Mouse (Mus musculus) kidney, postnatal 14 days (tissue): ENCODE results near the gene Vmn1r231.
A peak's percentile ranks its signal among the peaks of the same experiment; 100 is the strongest.

ENCODE experiments used
- DNase-seq: peaks from one replicate; pipeline ENCODE4 v3.0.0; 2022; ENCODE audit warnings: mixed read lengths

The Vmn1r231 gene

DNA sequence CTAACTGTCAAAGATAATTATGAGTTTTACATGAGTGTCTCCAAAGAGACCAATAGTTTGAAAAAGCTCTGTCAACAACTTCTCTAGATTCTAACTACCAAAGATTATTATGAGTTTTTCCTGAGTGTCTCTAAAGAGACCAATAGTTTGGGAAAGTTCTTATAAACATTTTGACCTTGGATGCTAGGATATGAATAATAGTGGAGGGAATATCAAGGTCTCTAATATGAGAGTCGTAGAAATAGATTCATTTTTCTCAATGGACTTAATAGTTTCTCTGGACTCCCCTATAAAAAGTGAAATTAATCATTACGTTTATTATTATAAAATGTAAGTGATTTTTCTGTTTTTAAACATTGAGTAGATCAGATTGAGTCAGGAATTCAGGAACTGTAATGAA, at the start of gene Vmn1r231:
TSS of gene Vmn1r231 (minus strand) at position 101 of the 400 bp plus-strand sequence.
- DNase-seq: no peak

DNA sequence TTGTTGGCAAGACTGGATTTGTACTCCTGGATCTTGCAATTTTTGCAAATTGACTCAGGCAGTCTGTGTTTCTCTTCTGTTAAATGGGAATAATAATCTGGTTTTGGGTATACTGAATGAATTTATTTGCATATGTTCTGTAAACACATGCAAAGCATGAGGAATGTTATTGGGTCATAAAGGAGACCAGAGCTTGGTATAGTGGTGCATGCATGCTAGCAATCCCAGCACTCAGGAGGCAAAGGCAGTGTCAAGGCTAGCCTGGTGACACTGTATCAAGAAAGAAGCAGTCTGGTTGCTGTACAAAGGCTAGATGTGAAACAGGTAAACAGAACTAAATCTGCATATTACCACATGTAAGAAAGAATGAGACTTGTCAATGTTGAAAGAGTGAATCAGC, 41.7 kb upstream of the Vmn1r231 start:
- no peak for DNase-seq

DNA sequence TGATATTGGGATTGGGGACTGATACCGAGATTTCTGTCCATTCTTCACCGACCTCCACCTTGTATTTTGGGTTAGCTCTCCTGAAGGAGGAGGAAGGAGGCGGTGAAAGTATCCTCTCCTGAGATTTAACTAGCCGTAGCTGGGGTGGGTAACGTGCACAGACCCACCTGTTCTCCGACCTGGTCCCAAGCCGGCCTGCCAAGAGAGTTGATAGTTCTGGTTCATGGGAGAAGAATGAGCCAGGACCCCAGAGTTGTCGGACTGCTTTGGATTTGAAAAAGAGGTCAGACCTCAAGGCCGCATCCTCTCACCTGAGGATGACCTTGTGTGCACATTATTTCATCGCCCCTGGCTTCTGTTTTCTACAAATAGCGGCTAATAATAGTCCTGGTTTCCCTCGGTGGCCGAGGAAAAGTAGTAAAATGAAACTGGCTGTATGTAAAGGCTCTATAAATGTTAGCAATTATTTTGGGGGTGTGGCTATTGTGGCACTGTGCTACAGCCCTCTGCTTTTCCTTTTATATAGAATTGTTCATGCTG, 41.2 kb upstream of the Vmn1r231 start:
- peak; percentile 17 for DNase-seq

DNA sequence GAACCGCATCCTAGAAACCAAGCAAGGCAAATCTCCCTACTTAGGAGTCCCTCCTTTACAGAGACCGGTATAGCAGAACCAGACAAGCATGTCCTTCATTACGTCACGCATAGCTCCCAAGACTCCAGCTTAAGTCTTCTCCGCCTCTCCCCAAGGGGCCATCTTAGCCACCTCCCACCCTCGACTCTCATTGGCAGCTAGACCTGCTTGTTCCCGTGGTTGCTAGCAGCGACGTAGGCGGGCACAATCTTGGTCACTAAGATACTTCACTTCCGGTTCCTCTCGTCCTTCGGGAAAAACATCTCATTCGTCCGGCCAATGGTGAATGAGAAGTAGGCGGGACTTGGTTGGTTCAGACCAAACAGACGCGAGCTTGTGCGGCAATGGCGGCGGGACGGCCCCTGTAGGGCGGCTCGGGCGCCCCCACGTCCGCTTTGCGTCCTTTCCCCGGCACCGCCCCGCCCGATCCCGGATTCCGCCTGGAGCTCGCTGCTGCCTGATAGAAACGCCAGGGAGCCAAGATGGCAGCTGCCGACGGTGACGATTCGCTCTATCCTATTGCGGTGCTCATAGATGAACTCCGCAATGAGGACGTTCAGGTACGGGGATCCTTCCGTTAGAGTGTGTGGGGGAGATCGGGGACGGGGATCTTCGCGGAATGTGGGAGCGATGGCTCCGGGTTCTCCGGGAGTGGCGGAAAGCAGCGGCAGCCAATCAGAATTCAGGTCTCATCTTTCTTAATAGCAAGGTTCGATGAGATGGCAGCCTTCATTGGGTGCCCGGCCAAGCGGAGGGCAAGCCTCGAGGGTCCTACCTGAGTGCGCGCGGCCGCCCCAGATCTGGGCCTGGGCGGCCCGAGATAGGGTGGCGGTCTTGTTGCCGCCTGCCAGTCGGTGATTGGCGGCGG, 40.3 kb upstream of the Vmn1r231 start, which contains the start of gene Ppp2r1a:
TSS of gene Ppp2r1a (plus strand) at position 327 of the 907 bp plus-strand sequence.
- DNase-seq: peak; percentile 99

DNA sequence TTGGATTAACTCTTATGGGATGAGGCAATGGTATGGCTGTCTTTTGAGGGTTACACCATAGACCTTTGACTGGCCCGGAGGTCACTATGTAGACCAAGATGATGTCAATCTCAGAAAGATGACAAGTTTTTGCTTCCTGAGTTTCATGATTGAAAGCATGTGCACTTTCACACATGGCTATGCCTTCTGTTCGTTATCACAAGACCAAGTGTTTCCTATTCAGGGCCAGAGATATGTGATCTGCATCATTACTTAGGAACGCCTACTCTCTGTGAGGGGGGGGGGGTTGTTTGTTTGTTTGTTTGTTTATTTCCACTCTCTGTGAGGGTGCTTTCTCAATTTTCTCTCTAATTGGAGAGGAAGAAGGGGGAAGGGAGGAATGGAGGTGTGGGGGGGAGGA, 39.3 kb upstream of the Vmn1r231 start:
- no peak for DNase-seq

DNA sequence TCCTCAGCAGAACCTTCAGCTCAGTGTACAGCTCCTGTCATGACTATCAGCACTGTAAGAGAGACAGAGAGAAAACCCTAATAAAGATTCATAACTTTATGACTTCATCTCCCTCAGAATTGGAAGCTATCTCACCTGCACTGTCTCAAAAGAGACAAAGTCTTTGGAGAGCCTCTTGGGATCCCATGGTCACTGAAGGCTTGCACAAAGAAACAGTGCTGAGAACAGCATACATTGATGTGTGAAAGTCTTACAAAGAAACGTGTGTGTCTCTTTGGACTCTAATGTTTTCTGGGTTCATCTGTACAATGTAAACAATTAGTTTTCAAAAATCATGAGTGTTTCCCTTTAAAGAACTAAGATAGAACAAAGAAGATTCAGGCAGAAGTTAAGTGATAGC, 14.7 kb upstream of the Vmn1r231 start, which contains the start of gene Vmn1r232:
TSS of gene Vmn1r232 (minus strand) at position 101 of the 400 bp plus-strand sequence.
- DNase-seq: no peak

DNA sequence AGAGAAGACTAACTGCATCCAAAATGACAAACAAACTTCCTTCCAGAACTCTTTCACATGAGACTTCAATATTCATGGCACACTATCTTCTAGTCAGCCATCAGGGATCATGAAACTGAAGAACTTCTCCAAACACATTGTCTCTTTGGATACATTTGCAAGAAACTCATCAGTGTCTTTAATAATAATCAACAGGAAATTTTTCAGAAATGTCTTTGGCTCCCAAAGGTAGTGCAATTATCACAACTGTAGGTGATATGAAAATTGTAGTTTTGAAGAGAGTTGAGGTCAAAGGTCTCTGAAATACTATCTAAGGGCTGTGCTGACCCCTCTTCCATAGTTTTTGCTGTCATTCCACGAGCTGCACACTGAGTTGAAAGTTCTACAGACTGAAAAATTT, 64.7 kb downstream of the Vmn1r231 start, which contains the start of gene Vmn1r230:
TSS of gene Vmn1r230 (plus strand) at position 301 of the 400 bp plus-strand sequence.
- no peak for DNase-seq
